Mouse (Mus musculus) lung, postnatal 0 days (tissue): ENCODE results near the gene Tmem217. TPM values are rescaled to one million over a fixed set of nuclear protein-coding genes. Genes with fewer than 3 reads are reported as not detected.
A peak's percentile ranks its signal among the peaks of the same experiment; 100 is the strongest.

Experiments used
- ATAC-seq: fragments of 200-750 bp; cut with Nextera tagmentation; 2 replicates; pipeline ENCODE4 v1.8.0; 2017; ENCODE audit warnings: moderate library complexity
- DNase-seq: peaks from one replicate; pipeline ENCODE4 v3.0.0-alpha.2; 2016; ENCODE audit warnings: low spot score
- H3K27ac ChIP-seq: fragments of 300-500 bp; sonication (generic); 2 replicates; pipeline ENCODE4 v1.5.1; 2014; ENCODE audit warnings: antibody characterized with exemption, mild to moderate bottlenecking, low read length, mixed read lengths
- H3K27me3 ChIP-seq: fragments of 300-500 bp; sonication (generic); replicated peaks from 2 replicates; pipeline ENCODE4 v1.6.1; 2014; ENCODE audit warnings: low read length, mixed read lengths; ENCODE audit not compliant: insufficient read depth
- H3K36me3 ChIP-seq: fragments of 300-500 bp; sonication (generic); 2 replicates; pipeline ENCODE4 v1.6.1; 2014; ENCODE audit warnings: low read length, mixed read lengths; ENCODE audit not compliant: insufficient read depth
- H3K4me1 ChIP-seq: fragments of 300-500 bp; sonication (generic); 2 replicates; pipeline ENCODE4 v1.6.1; 2014; ENCODE audit warnings: antibody characterized with exemption, low read depth, low read length, mixed read lengths; ENCODE audit not compliant: insufficient read depth
- H3K4me2 ChIP-seq: fragments of 300-500 bp; sonication (generic); replicated peaks from 2 replicates; pipeline ENCODE4 v1.6.1; 2014; ENCODE audit warnings: low read depth, mild to moderate bottlenecking, low read length, moderate library complexity, mixed read lengths
- H3K4me3 ChIP-seq: fragments of 300-500 bp; sonication (generic); 2 replicates; pipeline ENCODE4 v1.5.1; 2014; ENCODE audit warnings: low read depth, low read length
- H3K9ac ChIP-seq: fragments of 300-500 bp; sonication (generic); replicated peaks from 2 replicates; pipeline ENCODE4 v1.6.1; 2014; ENCODE audit warnings: low read depth, mild to moderate bottlenecking
- H3K9me3 ChIP-seq: fragments of 300-500 bp; sonication (generic); 2 replicates; pipeline ENCODE4 v1.6.1; 2016; ENCODE audit warnings: low read length, mixed read lengths
- CTCF ChIP-seq: IDR thresholded peaks from 2 replicates; pipeline ENCODE4 v1.5.1; 2016; ENCODE audit warnings: antibody characterized with exemption, mild to moderate bottlenecking
- EP300 ChIP-seq: IDR thresholded peaks from 2 replicates; pipeline ENCODE4 v1.6.1; 2016; ENCODE audit warnings: antibody characterized with exemption, mild to moderate bottlenecking, control low read depth
- WGBS: fragments of 180-500 bp; shearing (Covaris S2); extraction: QIAGEN DNeasy Blood & Tissue Kit; methylation state at CpG from one replicate; pipeline ENCODE4 v1.1.7; 2014; 5-methylcytosine and 5-hydroxymethylcytosine counted together
- polyA plus RNA-seq: library from polyadenylated mRNA; unstranded; fragments of >200 nt; fragmentation: Nextera tagmentation; extraction: Ambion mirVana; gene quantifications from 2 replicates; pipeline ENCODE4 v1.2.1, GENCODE M21; 2015

Tmem217 gene
- polyA plus RNA-seq, 1 experiment from 2014 or later, result 0.31 TPM

GRCm38 (mm10) chr17:29579579-29580126 lies 27.5 kb upstream of the Tmem217 start:
- Histone ChIP-seq H3K9me3 (no peaks in the 10 kb centered on the region), H3K4me2 (no peak overlapping the region), H3K36me3 (peaks cover 13% of the 10 kb centered on the region; the same call in 1 of the 2 replicates), H3K4me3 (no peak overlapping the region), H3K27me3 (no peaks in the 10 kb centered on the region), H3K27ac (0 out of 2 replicates have a peak overlapping the region, but pooled peaks have one; percentile 38), H3K9ac (no peak overlapping the region), H3K4me1 (no peaks in the 10 kb centered on the region)
- WGBS, result 57% methylated on average over 4 of the region's 4 CpGs
- peak; percentile 90 for ATAC-seq
- DNase-seq, result peak; percentile 70
- TF ChIP-seq EP300 (no peak), CTCF (no peak)

- DNase-seq (no peak), ATAC-seq (no peak)
- no peak overlapping the region for H3K4me3 ChIP-seq
- no peak overlapping the region for H3K9ac ChIP-seq
- no peaks in the 10 kb centered on the region for H3K27me3 ChIP-seq
- H3K36me3 ChIP-seq, result peaks cover 18% of the 10 kb centered on the region
- 90% methylated on average over 6 of the region's 6 CpGs for WGBS
- H3K9me3 ChIP-seq, result no peaks in the 10 kb centered on the region
- TF ChIP-seq CTCF (no peak), EP300 (no peak)
- no peak overlapping the region for H3K27ac ChIP-seq
- no peaks in the 10 kb centered on the region for H3K4me1 ChIP-seq
- no peak overlapping the region for H3K4me2 ChIP-seq
These were observed 17.6 kb upstream of the Tmem217 start for GRCm38 (mm10) chr17:29569831-29570230.

- no peaks in the 10 kb centered on the region for H3K4me1 ChIP-seq
- no peak for TF ChIP-seq EP300
- TF ChIP-seq CTCF, result no peak
- H3K4me3 ChIP-seq, result no peak overlapping the region
- no peak overlapping the region for H3K4me2 ChIP-seq
- H3K27ac ChIP-seq, result no peak overlapping the region
- no peaks in the 10 kb centered on the region for H3K9me3 ChIP-seq
- DNase-seq, result no peak
- H3K27me3 ChIP-seq, result no peaks in the 10 kb centered on the region
- ATAC-seq, result no peak
- H3K9ac ChIP-seq, result no peak overlapping the region
- WGBS, result 86% methylated on average over 15 of the region's 15 CpGs
- peaks cover 18% of the 10 kb centered on the region for H3K36me3 ChIP-seq
These were observed 16.2 kb upstream of the Tmem217 start for GRCm38 (mm10) chr17:29568435-29568834.

- Histone ChIP-seq H3K27me3 (no peaks in the 10 kb centered on the region), H3K9ac (no peak overlapping the region), H3K27ac (no peak overlapping the region), H3K4me2 (no peak overlapping the region), H3K36me3 (no peaks in the 10 kb centered on the region), H3K9me3 (no peaks in the 10 kb centered on the region), H3K4me3 (no peak overlapping the region), H3K4me1 (no peaks in the 10 kb centered on the region)
- 95% methylated on average over 5 of the region's 5 CpGs for WGBS
- TF ChIP-seq EP300 (no peak), CTCF (no peak)
- ATAC-seq (no peak), DNase-seq (no peak)
These were observed 13.3 kb upstream of the Tmem217 start for GRCm38 (mm10) chr17:29565521-29565920.

- 69% methylated on average over 5 of the region's 5 CpGs for WGBS
- H3K27ac ChIP-seq, result no peak overlapping the region
- no peak for DNase-seq
These were observed 6.3 kb upstream of the Tmem217 start for GRCm38 (mm10) chr17:29558476-29558875.

GRCm38 (mm10) chr17:29556893-29557292 lies 4.7 kb upstream of the Tmem217 start:
- Histone ChIP-seq H3K36me3 (no peaks in the 10 kb centered on the region), H3K4me1 (no peaks in the 10 kb centered on the region), H3K4me2 (no peak overlapping the region), H3K9me3 (no peaks in the 10 kb centered on the region), H3K4me3 (no peak overlapping the region), H3K27ac (no peak overlapping the region), H3K27me3 (no peaks in the 10 kb centered on the region), H3K9ac (no peak overlapping the region)
- ATAC-seq, result no peak
- DNase-seq, result peak; percentile 15
- 48% methylated on average over 7 of the region's 7 CpGs for WGBS
- TF ChIP-seq EP300 (no peak), CTCF (no peak)

More at GRCm38 (mm10) chr17:29558476-29558875, 6.3 kb upstream of the Tmem217 start:
- Histone ChIP-seq H3K4me3 (no peak overlapping the region), H3K4me2 (no peak overlapping the region), H3K27me3 (no peaks in the 10 kb centered on the region), H3K36me3 (no peaks in the 10 kb centered on the region), H3K9me3 (no peaks in the 10 kb centered on the region), H3K4me1 (no peaks in the 10 kb centered on the region), H3K9ac (no peak overlapping the region)
- TF ChIP-seq CTCF (no peak), EP300 (no peak)
- no peak for ATAC-seq

GRCm38 (mm10) chr17:29556456-29556855 lies 4.3 kb upstream of the Tmem217 start:
- 63% methylated on average over 10 of the region's 10 CpGs for WGBS

More at GRCm38 (mm10) chr17:29556456-29556855, 4.3 kb upstream of the Tmem217 start:
- Histone ChIP-seq H3K4me2 (no peak overlapping the region), H3K9me3 (no peaks in the 10 kb centered on the region), H3K4me3 (no peak overlapping the region), H3K27me3 (no peaks in the 10 kb centered on the region), H3K36me3 (no peaks in the 10 kb centered on the region), H3K4me1 (no peaks in the 10 kb centered on the region), H3K9ac (no peak overlapping the region), H3K27ac (no peak overlapping the region)
- no peak for ATAC-seq
- TF ChIP-seq CTCF (no peak), EP300 (no peak)
- peak; percentile 36 for DNase-seq
